Mouse (Mus musculus): ENCODE measurements at regions not wholly inside any gene's neighbourhood (a gene's known extent, or its start where the extent isn't known, plus 50 kb on each side); places are given as distances from the start of the nearest gene placed in this dataset.
A peak's percentile ranks its signal among the peaks of the same experiment; 100 is the strongest.

DNA sequence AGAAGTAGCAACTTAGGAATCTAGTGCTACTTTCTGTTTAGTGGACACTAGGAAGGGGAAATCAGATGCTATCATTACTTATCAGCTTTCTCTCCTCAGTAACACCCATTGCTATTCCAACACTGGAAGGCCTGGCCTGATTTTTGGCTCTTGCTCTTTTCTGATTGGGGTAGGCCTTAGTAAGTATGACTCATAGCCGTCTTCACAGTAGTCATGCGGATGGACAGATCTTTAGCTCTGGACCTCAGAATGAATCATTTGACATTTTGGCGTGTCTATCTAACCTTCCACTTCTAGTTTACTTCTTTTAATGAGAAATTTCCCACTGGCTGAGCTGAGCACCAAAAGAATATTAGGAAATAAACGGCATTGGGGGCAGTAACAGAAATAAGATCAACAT lies 71.4 kb upstream of the Esx1 start:
- Histone ChIP-seq H3K27ac (no peak overlapping the region), H3K4me3 (no peak overlapping the region)
- DNase-seq (ENCODE audit: extremely low spot score in 1 of 2, low spot score in 2 of 2): no peak
- TF ChIP-seq CTCF (IDR thresholded peaks at IDR 0.05): no peak
- intact Hi-C loops (cut with DNase I): no loop called here

DNA sequence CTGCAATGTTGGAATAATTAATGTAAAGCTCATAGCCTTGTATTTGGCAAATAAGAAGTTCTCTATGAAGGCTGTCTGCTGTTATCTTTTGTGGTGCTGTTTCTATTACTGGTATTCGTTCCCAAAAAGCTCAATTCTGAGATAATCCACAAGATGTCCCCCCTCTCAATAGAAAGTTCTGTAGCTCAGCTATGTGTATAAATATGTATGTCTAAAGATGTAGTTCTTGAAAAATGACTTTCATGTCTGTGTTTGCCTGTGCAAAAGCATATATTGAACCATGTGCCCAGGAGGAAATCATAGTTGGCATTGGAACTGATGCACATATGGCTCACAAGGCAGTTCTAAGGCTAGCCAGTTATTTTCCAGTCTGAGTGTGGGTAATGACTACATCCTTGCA lies 68.2 kb upstream of the Esx1 start:
- intact Hi-C loops (cut with DNase I): no loop called here
- Histone ChIP-seq H3K27ac (no peak overlapping the region), H3K4me3 (no peak overlapping the region)
- peak; percentile 33 for TF ChIP-seq CTCF (IDR thresholded peaks at IDR 0.05)
- no peak for DNase-seq (ENCODE audit: extremely low spot score in 1 of 2, low spot score in 2 of 2)

DNA sequence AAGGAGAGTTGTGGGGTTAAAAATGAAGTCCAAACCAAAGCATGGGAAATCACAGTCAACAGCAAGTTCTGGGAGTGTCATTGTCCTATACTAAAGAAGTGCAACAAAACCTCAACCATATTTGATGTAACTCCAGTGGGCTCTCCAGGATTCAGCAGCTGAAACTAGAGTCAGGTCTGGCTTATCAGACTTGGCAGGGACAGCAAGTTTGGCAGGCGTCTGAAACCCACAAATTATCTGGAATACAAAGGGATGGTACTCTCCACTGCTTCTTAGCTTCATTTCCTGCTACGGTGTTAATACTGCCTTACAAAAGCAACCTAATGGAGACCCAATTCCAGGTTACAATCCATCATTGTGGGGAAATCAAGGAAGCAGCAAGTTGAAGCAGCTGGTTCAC lies 53.9 kb upstream of the Esx1 start:
- intact Hi-C loops (cut with DNase I): no loop called here
- Histone ChIP-seq H3K27ac (no peak overlapping the region), H3K4me3 (no peak overlapping the region)
- no peak for DNase-seq (ENCODE audit: extremely low spot score in 1 of 2, low spot score in 2 of 2)
- TF ChIP-seq CTCF (IDR thresholded peaks at IDR 0.05): no peak

DNA sequence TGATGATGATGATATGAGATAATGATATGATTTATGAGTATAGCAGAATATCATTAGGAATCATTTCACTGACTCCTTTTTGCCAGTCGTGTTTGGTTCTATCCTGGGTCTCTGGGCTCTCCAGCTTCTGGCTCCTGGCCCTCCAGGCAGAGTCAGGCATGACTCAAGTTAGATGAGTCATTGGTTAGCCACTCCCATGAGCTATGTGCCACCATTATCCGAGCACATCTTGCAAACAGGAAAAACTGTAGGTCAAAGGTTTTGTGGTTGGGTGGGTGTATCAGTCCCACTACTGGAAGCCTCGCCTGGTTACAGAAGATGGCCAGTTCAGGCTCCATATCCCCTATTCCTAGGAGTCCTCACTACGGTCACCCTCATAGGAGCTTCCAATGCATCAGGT lies 51.6 kb upstream of the Esx1 start:
- no peak for TF ChIP-seq CTCF (IDR thresholded peaks at IDR 0.05)
- no peak for DNase-seq (ENCODE audit: extremely low spot score in 1 of 2, low spot score in 2 of 2)
- Histone ChIP-seq H3K27ac (no peak overlapping the region), H3K4me3 (no peak overlapping the region)
- intact Hi-C loops (cut with DNase I): no loop called here

Measured in left cerebral cortex, adult 2 months (tissue).